Mouse (Mus musculus): ENCODE measurements around the gene Asrgl1.

GRCm38 (mm10) chr19:9076035-9076434 lies 59.4 kb downstream of the Asrgl1 start:
- TF ChIP-seq CTCF (IDR thresholded peaks at IDR 0.05; ENCODE audit: borderline replicate concordance, insufficient read depth, low read length): no peak
- no peak for TF ChIP-seq POLR2A (IDR thresholded peaks at IDR 0.05; ENCODE audit: low read depth, low read length)
